Mouse (Mus musculus) small intestine, adult 2 months (tissue): Measurements from ENCODE around the gene Comp.

Experiments used
- CTCF ChIP-seq: fragments of 200-500 bp; IDR thresholded peaks from 2 replicates; pipeline ENCODE4 v1.5.1; 2012; ENCODE audit warnings: low read depth, mild to moderate bottlenecking, control low read depth, inconsistent platforms, low read length, moderate library complexity, mixed read lengths; ENCODE audit not compliant: insufficient replicate concordance, insufficient read length; ENCODE audit errors: extremely low read depth
- POLR2A ChIP-seq: fragments of 200-500 bp; IDR thresholded peaks from 2 replicates; pipeline ENCODE4 v1.6.1; 2012; ENCODE audit warnings: low read depth, mild to moderate bottlenecking, control low read depth, inconsistent platforms, low read length, moderate library complexity

DNA sequence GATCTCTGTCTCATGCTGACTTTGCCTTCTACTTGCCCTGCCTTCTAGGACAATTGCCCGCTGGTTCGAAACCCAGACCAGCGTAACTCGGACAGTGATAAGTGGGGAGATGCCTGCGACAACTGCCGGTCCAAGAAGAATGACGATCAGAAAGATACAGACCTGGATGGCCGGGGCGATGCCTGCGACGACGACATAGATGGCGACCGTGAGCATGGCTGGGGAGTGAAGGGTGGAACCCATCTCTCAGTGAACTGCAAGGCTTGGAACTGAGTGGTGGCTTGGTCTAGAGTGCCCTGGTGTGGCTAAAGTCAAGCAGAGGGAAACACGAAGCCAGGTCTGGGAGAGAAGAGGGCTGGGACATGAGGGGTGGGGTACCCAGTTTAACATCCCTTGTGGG, 3.7 kb downstream of the Comp start:
- TF ChIP-seq POLR2A, result no peak
- no peak for TF ChIP-seq CTCF
